Mouse (Mus musculus): ENCODE measurements around the gene Lrrc73. TPM values are rescaled to one million over a fixed set of nuclear protein-coding genes. Genes with fewer than 3 reads are reported as not detected.

Gene Lrrc73
- polyA plus RNA-seq, 1 experiment, result 5.3 TPM

- no peak for TF ChIP-seq CTCF (IDR thresholded peaks at IDR 0.05; ENCODE audit: borderline replicate concordance, control insufficient read depth, extremely low read depth, insufficient read depth, low read length, poor library complexity)
- no peak for TF ChIP-seq POLR2A (IDR thresholded peaks at IDR 0.05; ENCODE audit: control insufficient read depth, extremely low read depth, insufficient read depth, low read length, poor library complexity)
- Histone ChIP-seq H3K27ac (ENCODE audit: control insufficient read depth, insufficient read depth, low read length) (no peak overlapping the region), H3K27me3 (ENCODE audit: control insufficient read depth, insufficient read depth, low read length) (no peaks in the 10 kb centered on the region), H3K4me3 (ENCODE audit: control insufficient read depth, insufficient read depth, low read length) (no peak overlapping the region), H3K4me1 (replicated peaks; ENCODE audit: control insufficient read depth, insufficient read depth, low read length) (no peaks in the 10 kb centered on the region), H3K36me3 (ENCODE audit: control insufficient read depth, insufficient read depth, low read length) (peaks cover 26% of the 10 kb centered on the region)
- no peak for DNase-seq
- WGBS, result 89% methylated on average over 7 of the region's 7 CpGs
Measured at GRCm38 (mm10) chr17:46267511-46267910, 14.2 kb downstream of the Lrrc73 start.

GRCm38 (mm10) chr17:46268026-46268720, 14.8 kb downstream of the Lrrc73 start:
- Histone ChIP-seq H3K36me3 (ENCODE audit: control insufficient read depth, insufficient read depth, low read length) (peaks cover 20% of the 10 kb centered on the region), H3K27ac (ENCODE audit: control insufficient read depth, insufficient read depth, low read length) (no peak overlapping the region), H3K4me3 (ENCODE audit: control insufficient read depth, insufficient read depth, low read length) (no peak overlapping the region), H3K27me3 (ENCODE audit: control insufficient read depth, insufficient read depth, low read length) (no peaks in the 10 kb centered on the region), H3K4me1 (replicated peaks; ENCODE audit: control insufficient read depth, insufficient read depth, low read length) (no peaks in the 10 kb centered on the region)
- DNase-seq, result no peak
- TF ChIP-seq CTCF (IDR thresholded peaks at IDR 0.05; ENCODE audit: borderline replicate concordance, control insufficient read depth, extremely low read depth, insufficient read depth, low read length, poor library complexity) (no peak), POLR2A (IDR thresholded peaks at IDR 0.05; ENCODE audit: control insufficient read depth, extremely low read depth, insufficient read depth, low read length, poor library complexity) (no peak)
- 90% methylated on average over 10 of the region's 10 CpGs for WGBS

- H3K36me3 ChIP-seq (ENCODE audit: control insufficient read depth, insufficient read depth, low read length), result peaks cover 5% of the 10 kb centered on the region; the same call in 1 of the 2 replicates
- no peaks in the 10 kb centered on the region for H3K4me1 ChIP-seq (replicated peaks; ENCODE audit: control insufficient read depth, insufficient read depth, low read length)
- H3K4me3 ChIP-seq (ENCODE audit: control insufficient read depth, insufficient read depth, low read length), result no peak overlapping the region
- TF ChIP-seq POLR2A (IDR thresholded peaks at IDR 0.05; ENCODE audit: control insufficient read depth, extremely low read depth, insufficient read depth, low read length, poor library complexity) (no peak), CTCF (IDR thresholded peaks at IDR 0.05; ENCODE audit: borderline replicate concordance, control insufficient read depth, extremely low read depth, insufficient read depth, low read length, poor library complexity) (no peak)
- H3K27me3 ChIP-seq (ENCODE audit: control insufficient read depth, insufficient read depth, low read length), result no peaks in the 10 kb centered on the region
- no peak overlapping the region for H3K27ac ChIP-seq (ENCODE audit: control insufficient read depth, insufficient read depth, low read length)
- 93% methylated on average over 19 of the region's 19 CpGs for WGBS
- DNase-seq, result no peak
Measured at GRCm38 (mm10) chr17:46269771-46270534, 16.6 kb downstream of the Lrrc73 start.

DNA sequence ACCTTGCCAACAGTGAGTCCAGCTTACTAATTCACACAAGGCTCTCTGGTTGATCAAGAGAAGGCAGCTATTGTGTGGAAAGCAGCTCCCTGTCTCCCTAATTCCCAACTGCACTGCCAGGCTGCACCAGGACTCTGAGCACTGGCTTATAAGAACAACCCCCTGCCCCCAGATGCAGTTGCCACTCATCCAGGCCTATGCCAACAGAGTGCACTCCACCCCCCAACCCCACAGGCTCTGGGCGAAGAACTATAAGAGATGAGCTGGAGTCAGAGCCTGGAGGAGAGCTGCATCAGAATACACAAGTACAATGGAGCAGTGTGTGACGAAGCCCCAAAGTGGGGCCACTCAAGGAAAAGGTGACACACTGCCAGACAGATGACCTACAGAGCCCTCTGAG, 18.7 kb downstream of the Lrrc73 start:
- Histone ChIP-seq H3K27me3 (ENCODE audit: control insufficient read depth, insufficient read depth, low read length) (no peaks in the 10 kb centered on the region), H3K36me3 (ENCODE audit: control insufficient read depth, insufficient read depth, low read length) (peaks cover 5% of the 10 kb centered on the region; the same call in 1 of the 2 replicates), H3K27ac (ENCODE audit: control insufficient read depth, insufficient read depth, low read length) (no peak overlapping the region), H3K4me3 (ENCODE audit: control insufficient read depth, insufficient read depth, low read length) (no peak overlapping the region), H3K4me1 (replicated peaks; ENCODE audit: control insufficient read depth, insufficient read depth, low read length) (no peaks in the 10 kb centered on the region)
- no peak for TF ChIP-seq CTCF (IDR thresholded peaks at IDR 0.05; ENCODE audit: borderline replicate concordance, control insufficient read depth, extremely low read depth, insufficient read depth, low read length, poor library complexity)
- 97% methylated on average over 2 of the region's 2 CpGs for WGBS
- no peak for DNase-seq

DNA sequence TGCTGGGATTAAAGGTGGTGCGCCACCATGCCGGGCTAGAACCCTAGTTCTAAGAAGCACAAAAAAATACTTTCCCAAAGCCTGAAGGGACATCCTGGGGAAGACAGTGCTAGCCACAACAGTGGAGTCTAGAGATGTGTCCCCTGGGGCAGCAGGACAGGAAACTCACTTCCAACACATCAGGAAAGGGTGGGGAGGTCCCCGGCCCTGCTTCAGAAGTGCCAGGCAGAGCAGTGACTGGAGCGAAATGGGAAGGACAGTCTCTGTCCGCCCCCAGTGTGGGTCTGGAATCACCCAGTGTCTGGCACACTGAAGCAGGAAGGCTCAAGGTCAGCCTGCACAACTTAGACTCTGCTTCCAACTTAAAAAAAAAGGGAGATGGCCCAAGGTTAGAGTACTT, 19.3 kb downstream of the Lrrc73 start:
- H3K4me3 ChIP-seq (ENCODE audit: control insufficient read depth, insufficient read depth, low read length), result no peak overlapping the region
- WGBS, result 96% methylated on average over 5 of the region's 5 CpGs
- no peak for DNase-seq

DNA sequence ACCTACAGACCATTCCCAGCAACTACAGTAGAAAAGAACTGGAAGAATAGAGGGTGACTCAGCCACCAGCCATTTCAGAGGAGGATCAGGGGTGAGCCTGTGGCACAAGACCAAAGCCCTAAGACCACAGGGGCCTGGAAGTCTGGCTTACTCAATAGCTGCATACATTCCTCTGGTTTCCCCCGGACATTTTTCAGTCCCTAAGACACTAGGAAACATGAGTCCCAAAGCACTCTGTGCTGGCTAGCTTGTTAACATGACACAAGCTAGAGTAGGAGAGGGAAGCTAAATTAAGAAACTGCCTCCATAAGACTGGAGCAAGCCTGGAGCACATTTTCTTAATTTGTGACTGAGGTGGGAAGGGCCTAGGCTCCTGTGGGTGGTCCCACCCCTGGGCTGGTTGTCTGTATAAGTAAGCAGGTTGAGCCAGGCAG, 20.5 kb downstream of the Lrrc73 start:
- Histone ChIP-seq H3K36me3 (ENCODE audit: control insufficient read depth, insufficient read depth, low read length) (peaks cover 8% of the 10 kb centered on the region; the same call in 1 of the 2 replicates), H3K27me3 (ENCODE audit: control insufficient read depth, insufficient read depth, low read length) (no peaks in the 10 kb centered on the region), H3K27ac (ENCODE audit: control insufficient read depth, insufficient read depth, low read length) (no peak overlapping the region), H3K4me3 (ENCODE audit: control insufficient read depth, insufficient read depth, low read length) (no peak overlapping the region), H3K4me1 (replicated peaks; ENCODE audit: control insufficient read depth, insufficient read depth, low read length) (no peaks in the 10 kb centered on the region)
- TF ChIP-seq CTCF (IDR thresholded peaks at IDR 0.05; ENCODE audit: borderline replicate concordance, control insufficient read depth, extremely low read depth, insufficient read depth, low read length, poor library complexity) (no peak), POLR2A (IDR thresholded peaks at IDR 0.05; ENCODE audit: control insufficient read depth, extremely low read depth, insufficient read depth, low read length, poor library complexity) (no peak)
- DNase-seq, result no peak
- 97% methylated on average over 1 of the region's 1 CpGs for WGBS

More for the DNA sequence above, 19.3 kb downstream of the Lrrc73 start:
- TF ChIP-seq CTCF (IDR thresholded peaks at IDR 0.05; ENCODE audit: borderline replicate concordance, control insufficient read depth, extremely low read depth, insufficient read depth, low read length, poor library complexity), result no peak
- TF ChIP-seq POLR2A (IDR thresholded peaks at IDR 0.05; ENCODE audit: control insufficient read depth, extremely low read depth, insufficient read depth, low read length, poor library complexity), result no peak
- Histone ChIP-seq H3K27me3 (ENCODE audit: control insufficient read depth, insufficient read depth, low read length) (no peaks in the 10 kb centered on the region), H3K27ac (ENCODE audit: control insufficient read depth, insufficient read depth, low read length) (no peak overlapping the region), H3K4me1 (replicated peaks; ENCODE audit: control insufficient read depth, insufficient read depth, low read length) (no peaks in the 10 kb centered on the region), H3K36me3 (ENCODE audit: control insufficient read depth, insufficient read depth, low read length) (peaks cover 5% of the 10 kb centered on the region; the same call in 1 of the 2 replicates)

All from thymus, adult 2 months (tissue).